Mouse (Mus musculus) gastrocnemius, postnatal 25 days (tissue): ENCODE data around the gene Gabbr2. TPM values are rescaled to one million over a fixed set of nuclear protein-coding genes. Genes with fewer than 3 reads are reported as not detected.
A peak's percentile ranks its signal among the peaks of the same experiment; 100 is the strongest.

ENCODE experiments used
- DNase-seq: peaks from one replicate; pipeline ENCODE4 v3.0.0; 2022
- total RNA-seq, 2 experiments: library from RNA; stranded (reverse); gene quantifications; 1 replicate in 1 of 2; 2 replicates in 1 of 2; pipeline ENCODE4 v1.2.3; 2021

Gabbr2 gene
- total RNA-seq, 2 experiments from 2014 or later = 0.05 to 0.26 TPM

GRCm38 (mm10) chr4:46915934-46916333, 75.7 kb downstream of the Gabbr2 start:
- DNase-seq = no peak

GRCm38 (mm10) chr4:46915476-46915875, 76.2 kb downstream of the Gabbr2 start:
- DNase-seq = no peak

- DNase-seq = no peak
Measured at GRCm38 (mm10) chr4:46914606-46915005, 77.1 kb downstream of the Gabbr2 start.

GRCm38 (mm10) chr4:46906036-46906691, 85.5 kb downstream of the Gabbr2 start:
- no peak for DNase-seq

- DNase-seq = no peak
Measured at GRCm38 (mm10) chr4:46905152-46905551, 86.5 kb downstream of the Gabbr2 start.

- no peak for DNase-seq
Measured at GRCm38 (mm10) chr4:46904129-46904528, 87.5 kb downstream of the Gabbr2 start.

GRCm38 (mm10) chr4:46898546-46898945, 93.1 kb downstream of the Gabbr2 start:
- DNase-seq = no peak

GRCm38 (mm10) chr4:46897634-46898399, 93.9 kb downstream of the Gabbr2 start:
- DNase-seq = no peak

GRCm38 (mm10) chr4:46894144-46894543, 97.5 kb downstream of the Gabbr2 start:
- no peak for DNase-seq

GRCm38 (mm10) chr4:46889175-46889574, 102.5 kb downstream of the Gabbr2 start:
- no peak for DNase-seq

GRCm38 (mm10) chr4:46885627-46886383, 105.9 kb downstream of the Gabbr2 start:
- DNase-seq = peak; percentile 19

- no peak for DNase-seq
Measured at GRCm38 (mm10) chr4:46884132-46884531, 107.5 kb downstream of the Gabbr2 start.

- DNase-seq = no peak
Measured at GRCm38 (mm10) chr4:46883546-46883945, 108.1 kb downstream of the Gabbr2 start.

GRCm38 (mm10) chr4:46883047-46883446, 108.6 kb downstream of the Gabbr2 start:
- DNase-seq = no peak

GRCm38 (mm10) chr4:46881271-46881670, 110.4 kb downstream of the Gabbr2 start:
- no peak for DNase-seq

- no peak for DNase-seq
Measured at GRCm38 (mm10) chr4:46879943-46880342, 111.7 kb downstream of the Gabbr2 start.

- no peak for DNase-seq
Measured at GRCm38 (mm10) chr4:46872750-46873149, 118.9 kb downstream of the Gabbr2 start.

- DNase-seq = no peak
Measured at GRCm38 (mm10) chr4:46870157-46870556, 121.5 kb downstream of the Gabbr2 start.

- no peak for DNase-seq
Measured at GRCm38 (mm10) chr4:46869380-46869779, 122.3 kb downstream of the Gabbr2 start.

GRCm38 (mm10) chr4:46868921-46869320, 122.8 kb downstream of the Gabbr2 start:
- DNase-seq = no peak

- no peak for DNase-seq
Measured at GRCm38 (mm10) chr4:46868181-46868580, 123.5 kb downstream of the Gabbr2 start.

- no peak for DNase-seq
Measured at GRCm38 (mm10) chr4:46867779-46868178, 123.9 kb downstream of the Gabbr2 start.

GRCm38 (mm10) chr4:46866070-46866469, 125.6 kb downstream of the Gabbr2 start:
- DNase-seq = no peak
